In the genomic region with DNA sequence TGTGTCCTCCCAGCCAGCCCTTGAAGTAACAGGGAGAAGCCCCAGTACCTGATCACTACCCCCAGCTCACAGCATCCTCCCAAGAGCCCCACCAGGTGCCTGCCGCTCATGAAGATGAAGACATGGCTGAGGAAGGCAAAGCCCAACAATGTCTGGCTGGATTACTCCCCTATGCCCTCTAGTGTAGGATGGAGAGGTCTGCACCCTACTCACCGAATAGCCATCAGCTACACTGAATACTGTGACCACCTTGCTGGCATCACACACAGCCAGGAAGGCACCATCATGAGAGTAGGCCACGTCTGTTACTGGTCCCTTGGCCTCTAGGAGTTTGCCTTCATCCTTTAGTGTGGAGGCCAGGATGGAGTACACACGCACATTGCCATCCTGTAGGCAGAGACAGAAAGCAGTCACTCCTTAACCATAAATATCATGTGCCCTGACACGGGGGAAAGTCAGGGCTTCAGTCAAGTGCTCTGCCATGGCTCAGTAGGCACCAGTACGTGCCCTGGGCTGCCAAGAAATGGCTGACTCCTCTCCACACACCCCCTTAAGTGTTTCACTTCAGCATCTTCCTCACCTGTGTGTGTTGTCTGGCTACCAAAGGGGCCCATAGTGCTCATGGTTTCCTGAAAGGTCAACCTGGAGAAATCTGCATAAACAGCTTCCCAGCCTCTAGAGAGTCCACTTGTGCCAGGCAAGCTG, we compare ENCODE assay signal across 8 mouse cellular contexts. TPM values are rescaled to one million over a fixed set of nuclear protein-coding genes. Genes with fewer than 3 reads are reported as not detected.
DNase-seq lines count a peak whose midpoint lies in the region; ATAC-seq and TF ChIP-seq lines count a peak whose summit lies in the region.

No protein-coding gene starts in this region.

- no peak overlapping the region for H3K9ac ChIP-seq in midbrain, embryonic 13.5 days (replicated peaks)

- H3K4me1 ChIP-seq in cerebellum, adult 2 months (ENCODE audit: control insufficient read depth, insufficient read depth, low read length): peaks cover 21% of the 10 kb centered on the region
- no peaks in the 10 kb centered on the region for H3K4me1 ChIP-seq in midbrain, embryonic 13.5 days (replicated peaks)

- no peak overlapping the region for H3K4me3 ChIP-seq in cerebellum, adult 2 months (replicated peaks; ENCODE audit: insufficient read depth, low read depth, low read length)
- H3K4me3 ChIP-seq in midbrain, embryonic 13.5 days (replicated peaks): no peak overlapping the region

- H3K36me3 ChIP-seq in midbrain, embryonic 13.5 days: peaks cover 96% of the 10 kb centered on the region

- H3K27ac ChIP-seq in cerebellum, adult 2 months (ENCODE audit: insufficient read depth, low read length): no peak overlapping the region
- H3K27ac ChIP-seq in midbrain, embryonic 13.5 days: no peak overlapping the region

- H3K4me2 ChIP-seq in midbrain, embryonic 13.5 days (replicated peaks): no peak overlapping the region

- no peak for TF ChIP-seq POLR2A in cerebellum, adult 2 months (IDR thresholded peaks at IDR 0.05; ENCODE audit: borderline replicate concordance, insufficient read depth, low read length)

- TF ChIP-seq CTCF in cerebellum, adult 2 months (IDR thresholded peaks at IDR 0.05; ENCODE audit: borderline replicate concordance, insufficient read depth, low read depth, low read length): peak; percentile 47

- ATAC-seq in cerebellum, adult (ENCODE audit: insufficient number of reproducible peaks, low FRiP score, low TSS enrichment): no peak
- ATAC-seq in granulocyte monocyte progenitor cell, adult 5-6 weeks (replicated peaks; ENCODE audit: poor library complexity, severe bottlenecking): peak; percentile 71
- peak; percentile 67 for ATAC-seq in midbrain, embryonic 13.5 days

- no peak for DNase-seq in cerebellum, adult 2 months
- peak; percentile 6 for DNase-seq in CD4-positive helper T cell, adult 2 months (ENCODE audit: low read depth, low spot score)
- DNase-seq in urinary bladder, postnatal 10 days (ENCODE audit: low spot score): no peak
- DNase-seq in urinary bladder, postnatal 36 days (ENCODE audit: low spot score in 2 of 2): no peak
- DNase-seq in ovary, postnatal 14 days (ENCODE audit: low spot score): no peak

- H3K9me3 ChIP-seq in midbrain, embryonic 13.5 days: no peaks in the 10 kb centered on the region

- 79% methylated on average over 6 of the region's 6 CpGs for WGBS in cerebellum, adult 2 months
- 75% methylated on average over 6 of the region's 6 CpGs for WGBS in midbrain, embryonic 13.5 days

- H3K27me3 ChIP-seq in cerebellum, adult 2 months (ENCODE audit: control insufficient read depth, insufficient read depth, low read length): no peaks in the 10 kb centered on the region
- H3K27me3 ChIP-seq in midbrain, embryonic 13.5 days: no peaks in the 10 kb centered on the region

RNA-seq across cellular contexts. Expression of a gene that starts 26.9 kb away (rescaled TPM):
- 1.6 and 1.8 TPM in 2 replicates for polyA plus RNA-seq in cerebellum, adult 2 months (2012; rRNA removed)
- total RNA-seq in granulocyte monocyte progenitor cell, adult 5-6 weeks (2014; fragmentation: Nextera tagmentation): 13.6 and 17.0 TPM in 2 replicates
- 8.4 TPM in 2 replicates for total RNA-seq in granulocyte monocyte progenitor cell, adult 5-6 weeks (2017)
- polyA plus RNA-seq in midbrain, embryonic 13.5 days (2015; fragmentation: Nextera tagmentation; extraction: Ambion mirVana): 0.11 and 0.43 TPM in 2 replicates

RNA-seq across cellular contexts. Expression of a gene that starts 33.1 kb away (rescaled TPM):
- polyA plus RNA-seq in cerebellum, adult 2 months (2012; rRNA removed): 157 TPM in 2 replicates
- total RNA-seq in granulocyte monocyte progenitor cell, adult 5-6 weeks (2014; fragmentation: Nextera tagmentation): 120 and 160 TPM in 2 replicates
- total RNA-seq in granulocyte monocyte progenitor cell, adult 5-6 weeks (2017): 210 and 235 TPM in 2 replicates
- polyA plus RNA-seq in midbrain, embryonic 13.5 days (2015; fragmentation: Nextera tagmentation; extraction: Ambion mirVana): 143 and 150 TPM in 2 replicates
